Mouse (Mus musculus): Measurements from ENCODE around the gene Gm11084. TPM values are rescaled to one million over a fixed set of nuclear protein-coding genes. Genes with fewer than 3 reads are reported as not detected.
A peak's percentile ranks its signal among the peaks of the same experiment; 100 is the strongest.

Gm11084 gene
- total RNA-seq, 2 experiments from 2014 or later, result not detected

- DNase-seq, result no peak
- intact Hi-C loops (cut with DNase I), result loop anchor here (5.0 kb wide), 1 partner anchor 292 kb away; no protein-coding TSS in a partner anchor
- Histone ChIP-seq H3K4me3 (no peak overlapping the region), H3K27ac (no peak overlapping the region)
- no peak for TF ChIP-seq CTCF (IDR thresholded peaks at IDR 0.05)
Observed at GRCm38 (mm10) chr2:72984806-72985205, 1.7 kb downstream of the Gm11084 start.

GRCm38 (mm10) chr2:72983211-72983610, 3.3 kb downstream of the Gm11084 start:
- no peak overlapping the region for H3K27ac ChIP-seq
- intact Hi-C loops (cut with DNase I), result loop anchor here (2.0 to 5.0 kb wide), 2 partner anchors 20 to 294 kb away; no protein-coding TSS in a partner anchor
- TF ChIP-seq CTCF (IDR thresholded peaks at IDR 0.05), result no peak
- no peak for DNase-seq
- H3K4me3 ChIP-seq, result no peak overlapping the region

GRCm38 (mm10) chr2:72982110-72982785, 4.3 kb downstream of the Gm11084 start:
- Histone ChIP-seq H3K27ac (peak overlapping the region; percentile 48; the same call in 1 of the 2 replicates), H3K4me3 (no peak overlapping the region)
- intact Hi-C loops (cut with DNase I), result loop anchor here (2.0 to 5.0 kb wide), 2 partner anchors 21 to 295 kb away; no protein-coding TSS in a partner anchor
- DNase-seq, result no peak
- TF ChIP-seq CTCF (IDR thresholded peaks at IDR 0.05), result no peak

GRCm38 (mm10) chr2:72981441-72982109, 4.9 kb downstream of the Gm11084 start:
- DNase-seq, result no peak
- intact Hi-C loops (cut with DNase I), result loop anchor here (2.0 to 5.0 kb wide), 2 partner anchors 21 to 296 kb away; no protein-coding TSS in a partner anchor
- no peak for TF ChIP-seq CTCF (IDR thresholded peaks at IDR 0.05)
- H3K4me3 ChIP-seq, result peak overlapping the region; percentile 100
- H3K27ac ChIP-seq, result peak overlapping the region; percentile 99

GRCm38 (mm10) chr2:72981075-72981420, 5.5 kb downstream of the Gm11084 start:
- DNase-seq, result no peak
- TF ChIP-seq CTCF (IDR thresholded peaks at IDR 0.05), result no peak
- intact Hi-C loops (cut with DNase I), result loop anchor here (5.0 kb wide), 1 partner anchor 296 kb away; no protein-coding TSS in a partner anchor
- Histone ChIP-seq H3K27ac (peak overlapping the region; percentile 99), H3K4me3 (peak overlapping the region; percentile 100)

- no peak for TF ChIP-seq CTCF (IDR thresholded peaks at IDR 0.05)
- intact Hi-C loops (cut with DNase I), result loop anchor here (5.0 kb wide), 1 partner anchor 297 kb away; no protein-coding TSS in a partner anchor
- peak; percentile 99 for DNase-seq
- peak within 1 kb of the TSS; percentile 100 for H3K4me3 ChIP-seq
- H3K27ac ChIP-seq, result peak within 1 kb of the TSS; percentile 99
Observed at GRCm38 (mm10) chr2:72980337-72981074, 6.0 kb downstream of the Gm11084 start, which contains the start of gene Sp3. TSS of gene Sp3 (minus strand) at chr2:72980446.

- Histone ChIP-seq H3K27ac (peak overlapping the region; percentile 99), H3K4me3 (peak overlapping the region; percentile 100)
- peak; percentile 94 for DNase-seq
- no peak for TF ChIP-seq CTCF (IDR thresholded peaks at IDR 0.05)
- intact Hi-C loops (cut with DNase I), result loop anchor here (5.0 kb wide), 2 partner anchors 37 to 298 kb away; no protein-coding TSS in a partner anchor
Observed at GRCm38 (mm10) chr2:72979659-72980071, 6.9 kb downstream of the Gm11084 start.

GRCm38 (mm10) chr2:72978901-72979658, 7.4 kb downstream of the Gm11084 start:
- Histone ChIP-seq H3K27ac (peak overlapping the region; percentile 99), H3K4me3 (peak overlapping the region; percentile 100)
- intact Hi-C loops (cut with DNase I), result loop anchor here (5.0 kb wide), 1 partner anchor 37 kb away; no protein-coding TSS in a partner anchor
- no peak for TF ChIP-seq CTCF (IDR thresholded peaks at IDR 0.05)
- DNase-seq, result peak; percentile 95

GRCm38 (mm10) chr2:72978473-72978872, 8.0 kb downstream of the Gm11084 start:
- intact Hi-C loops (cut with DNase I), result loop anchor here (5.0 kb wide), 1 partner anchor 36 kb away; no protein-coding TSS in a partner anchor
- Histone ChIP-seq H3K27ac (peak overlapping the region; percentile 99), H3K4me3 (peak overlapping the region; percentile 100)
- peak; percentile 57 for TF ChIP-seq CTCF (IDR thresholded peaks at IDR 0.05)
- no peak for DNase-seq

- no peak for DNase-seq
- intact Hi-C loops (cut with DNase I), result loop anchor here (5.0 kb wide), 1 partner anchor 35 kb away; no protein-coding TSS in a partner anchor
- TF ChIP-seq CTCF (IDR thresholded peaks at IDR 0.05), result no peak
- Histone ChIP-seq H3K27ac (peak overlapping the region; percentile 99; the same call in 1 of the 2 replicates), H3K4me3 (peak overlapping the region; percentile 100)
Observed at GRCm38 (mm10) chr2:72977272-72977671, 9.2 kb downstream of the Gm11084 start.

GRCm38 (mm10) chr2:72976036-72976435, 10.5 kb downstream of the Gm11084 start:
- H3K4me3 ChIP-seq, result peak overlapping the region; percentile 17; the same call in 1 of the 2 replicates
- intact Hi-C loops (cut with DNase I), result loop anchor here (5.0 kb wide), 1 partner anchor 34 kb away; no protein-coding TSS in a partner anchor
- no peak for TF ChIP-seq CTCF (IDR thresholded peaks at IDR 0.05)
- DNase-seq, result no peak
- no peak overlapping the region for H3K27ac ChIP-seq
